Mouse (Mus musculus) intestine, postnatal 0 days (tissue): ENCODE measurements around the gene Wfikkn1. TPM values are rescaled to one million over a fixed set of nuclear protein-coding genes. Genes with fewer than 3 reads are reported as not detected.

Experiments
- ATAC-seq: fragments of 200-750 bp; cut with Nextera tagmentation; 2 replicates; pipeline ENCODE4 v1.8.0; 2017; ENCODE audit warnings: mild to moderate bottlenecking, moderate TSS enrichment, moderate library complexity
- H3K27ac ChIP-seq: fragments of 300-500 bp; sonication (generic); 2 replicates; pipeline ENCODE4 v1.5.1; 2014; ENCODE audit warnings: mild to moderate bottlenecking, low read depth, low read length, moderate library complexity
- H3K27me3 ChIP-seq: fragments of 300-500 bp; sonication (generic); replicated peaks from 2 replicates; pipeline ENCODE4 v1.6.1; 2014; ENCODE audit warnings: low read length, mixed read lengths; ENCODE audit not compliant: control insufficient read depth, insufficient read depth
- H3K36me3 ChIP-seq: fragments of 300-500 bp; sonication (generic); 2 replicates; pipeline ENCODE4 v1.6.1; 2014; ENCODE audit warnings: mild to moderate bottlenecking, moderate library complexity; ENCODE audit not compliant: control insufficient read depth, insufficient read depth
- H3K4me1 ChIP-seq: fragments of 300-500 bp; sonication (generic); replicated peaks from 2 replicates; pipeline ENCODE4 v1.6.1; 2014; ENCODE audit warnings: antibody characterized with exemption, low read length, mixed read lengths; ENCODE audit not compliant: control insufficient read depth, insufficient read depth
- H3K4me2 ChIP-seq: fragments of 300-500 bp; sonication (generic); replicated peaks from 2 replicates; pipeline ENCODE4 v1.6.1; 2014; ENCODE audit warnings: low read depth, mild to moderate bottlenecking, moderate library complexity
- H3K4me3 ChIP-seq: fragments of 300-500 bp; sonication (generic); 2 replicates; pipeline ENCODE4 v1.5.1; 2014; ENCODE audit warnings: low read depth, low read length
- H3K9ac ChIP-seq: fragments of 300-500 bp; sonication (generic); 2 replicates; pipeline ENCODE4 v1.6.1; 2014; ENCODE audit warnings: mild to moderate bottlenecking, low read depth, low read length
- H3K9me3 ChIP-seq: fragments of 300-500 bp; sonication (generic); 2 replicates; pipeline ENCODE4 v1.6.1; 2016; ENCODE audit warnings: mixed run types; ENCODE audit not compliant: control insufficient read depth
- CTCF ChIP-seq: sonication (generic); IDR thresholded peaks from 2 replicates; pipeline ENCODE4 v1.5.1; 2016; ENCODE audit warnings: low read depth, mild to moderate bottlenecking, control low read depth, antibody characterized with exemption, moderate library complexity
- WGBS: fragments of 180-500 bp; shearing (Covaris S2); extraction: QIAGEN DNeasy Blood & Tissue Kit; methylation state at CpG from one replicate; pipeline ENCODE4 v1.1.7; 2014; 5-methylcytosine and 5-hydroxymethylcytosine counted together
- polyA plus RNA-seq: library from polyadenylated mRNA; unstranded; fragments of >200 nt; fragmentation: Nextera tagmentation; extraction: Ambion mirVana; gene quantifications from 2 replicates; pipeline ENCODE4 v1.2.1, GENCODE M21; 2015

The Wfikkn1 gene
- polyA plus RNA-seq, 1 experiment from 2014 or later: 0.14 TPM

DNA sequence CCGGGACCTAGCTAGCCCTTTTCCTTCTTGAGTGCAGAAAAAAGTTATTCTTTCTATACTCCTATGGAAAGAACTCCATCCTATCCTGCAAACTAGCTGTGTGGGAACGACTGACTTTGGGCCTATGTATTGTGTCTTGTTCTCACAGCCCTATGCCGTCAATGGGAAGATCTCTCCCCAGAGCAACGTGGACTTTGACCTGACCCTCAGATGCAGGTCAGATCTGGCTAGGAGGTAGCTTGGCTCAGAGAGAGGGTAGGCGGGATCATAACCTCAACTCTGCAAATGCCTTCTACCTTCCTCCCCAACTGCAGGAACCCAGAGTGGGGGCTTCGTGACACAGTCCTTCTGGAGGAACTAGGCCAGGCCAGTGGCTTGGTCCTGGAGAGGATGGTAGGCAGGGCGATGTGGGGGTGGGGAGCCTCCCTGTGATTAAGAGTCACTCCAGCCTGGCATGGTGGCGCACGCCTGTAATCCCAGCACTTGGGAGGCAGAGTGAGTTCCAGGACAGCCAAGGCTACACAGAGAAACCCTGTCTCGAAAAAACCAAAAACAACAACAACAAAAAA lies 4.2 kb downstream of the Wfikkn1 start:
- peak overlapping the region; percentile 63; the same call in 1 of the 2 replicates for H3K27ac ChIP-seq
- H3K4me3 ChIP-seq: peak overlapping the region; percentile 74
- H3K4me1 ChIP-seq: peaks cover 6% of the 10 kb centered on the region; the same call in 1 of the 2 replicates
- H3K4me2 ChIP-seq: peak overlapping the region; percentile 86
- no peaks in the 10 kb centered on the region for H3K27me3 ChIP-seq
- ATAC-seq: no peak; the same call in 1 of the 2 replicates
- H3K9ac ChIP-seq: peak overlapping the region; percentile 50; the same call in 1 of the 2 replicates
- no peaks in the 10 kb centered on the region for H3K9me3 ChIP-seq
- peaks cover 10% of the 10 kb centered on the region for H3K36me3 ChIP-seq
- TF ChIP-seq CTCF: no peak
- WGBS: 43% methylated on average over 10 of the region's 10 CpGs

DNA sequence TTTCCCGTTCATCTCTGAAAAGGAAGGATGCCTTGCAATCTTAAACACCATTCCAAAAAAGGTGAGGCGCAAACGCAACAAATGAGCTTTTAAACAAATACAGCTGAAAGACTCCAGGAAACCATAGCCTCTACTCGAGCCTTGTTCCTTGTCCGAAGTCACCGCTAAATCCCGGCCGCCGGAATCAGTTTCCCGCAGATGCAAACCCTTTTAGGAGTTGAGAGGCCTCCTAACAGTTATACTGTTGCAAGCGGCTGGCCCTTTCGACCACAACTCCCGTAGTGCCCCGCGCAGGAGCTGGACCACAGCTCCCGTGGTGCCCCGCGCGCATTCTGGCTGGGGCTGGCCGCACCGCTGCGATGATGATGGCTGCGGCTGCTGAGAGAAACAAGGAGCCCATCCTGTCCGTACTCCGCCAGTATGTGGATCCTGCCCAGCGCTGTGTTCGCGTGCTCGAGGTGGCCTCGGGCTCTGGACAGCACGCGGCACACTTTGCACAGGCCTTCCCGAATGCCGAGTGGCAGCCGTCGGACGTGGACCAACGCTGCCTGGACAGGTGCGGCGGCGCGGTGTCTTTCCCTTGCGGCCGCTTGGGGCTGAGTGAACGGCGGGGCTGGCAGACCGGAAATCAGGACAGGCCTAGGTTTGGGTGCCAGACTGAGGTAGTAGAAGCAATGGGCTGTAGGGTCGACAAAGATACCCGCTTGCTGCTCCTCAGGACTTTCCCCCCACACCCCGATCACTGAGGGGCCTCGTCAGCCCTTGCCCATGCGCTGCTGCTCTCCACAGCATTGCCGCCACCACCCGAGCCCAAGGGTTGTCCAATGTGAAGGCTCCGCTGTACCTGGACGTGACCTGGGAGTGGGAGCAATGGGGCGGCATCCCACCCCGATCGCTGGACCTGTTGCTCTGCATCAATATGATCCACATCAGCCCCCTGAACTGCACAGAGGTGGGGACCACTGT lies 5.2 kb downstream of the Wfikkn1 start:
- H3K4me1 ChIP-seq: peaks cover 6% of the 10 kb centered on the region; the same call in 1 of the 2 replicates
- peak overlapping the region; percentile 74 for H3K4me3 ChIP-seq
- H3K4me2 ChIP-seq: peak overlapping the region; percentile 86
- H3K9ac ChIP-seq: peak overlapping the region; percentile 50
- 1% methylated on average over 59 of the region's 59 CpGs for WGBS
- peak; percentile 80 for ATAC-seq
- H3K9me3 ChIP-seq: no peaks in the 10 kb centered on the region
- no peaks in the 10 kb centered on the region for H3K27me3 ChIP-seq
- H3K27ac ChIP-seq: peak overlapping the region; percentile 63
- TF ChIP-seq CTCF: peak; percentile 52
- peaks cover 10% of the 10 kb centered on the region for H3K36me3 ChIP-seq

DNA sequence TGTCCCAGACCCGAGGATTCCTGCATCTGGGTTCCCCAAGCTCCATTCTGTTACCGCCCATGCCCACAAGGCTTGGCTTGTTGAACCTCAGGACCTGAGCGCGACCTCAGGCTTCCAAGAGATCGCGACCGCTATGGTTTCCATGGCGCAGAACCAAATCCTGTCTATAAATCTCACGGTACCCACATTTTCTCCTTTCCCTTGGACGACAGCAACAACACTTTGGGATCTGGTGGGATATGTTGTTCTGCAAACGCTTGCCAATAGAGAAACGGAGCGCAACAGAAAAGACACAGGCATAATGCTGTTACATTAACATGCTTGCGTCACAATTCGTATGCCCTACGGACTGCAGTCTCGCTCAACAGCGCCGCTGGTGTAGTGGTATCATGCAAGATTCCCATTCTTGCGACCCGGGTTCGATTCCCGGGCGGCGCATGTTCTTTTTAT lies 5.9 kb downstream of the Wfikkn1 start, which contains the start of gene Mettl26:
Gene Mettl26 (plus strand): TSS at position 354 of the 450 bp plus-strand sequence.
- Histone ChIP-seq H3K27ac (peak within 1 kb of the TSS; percentile 63), H3K36me3 (peaks cover 10% of the 10 kb centered on the region), H3K4me1 (peaks cover 6% of the 10 kb centered on the region; the same call in 1 of the 2 replicates), H3K4me3 (peak within 1 kb of the TSS; percentile 74), H3K9me3 (no peaks in the 10 kb centered on the region), H3K9ac (peak within 1 kb of the TSS; percentile 50), H3K27me3 (no peaks in the 10 kb centered on the region), H3K4me2 (peak within 1 kb of the TSS; percentile 86)
- peak; percentile 68 for ATAC-seq
- TF ChIP-seq CTCF: peak; percentile 47
- WGBS: under 1% methylated on average over 25 of the region's 25 CpGs

DNA sequence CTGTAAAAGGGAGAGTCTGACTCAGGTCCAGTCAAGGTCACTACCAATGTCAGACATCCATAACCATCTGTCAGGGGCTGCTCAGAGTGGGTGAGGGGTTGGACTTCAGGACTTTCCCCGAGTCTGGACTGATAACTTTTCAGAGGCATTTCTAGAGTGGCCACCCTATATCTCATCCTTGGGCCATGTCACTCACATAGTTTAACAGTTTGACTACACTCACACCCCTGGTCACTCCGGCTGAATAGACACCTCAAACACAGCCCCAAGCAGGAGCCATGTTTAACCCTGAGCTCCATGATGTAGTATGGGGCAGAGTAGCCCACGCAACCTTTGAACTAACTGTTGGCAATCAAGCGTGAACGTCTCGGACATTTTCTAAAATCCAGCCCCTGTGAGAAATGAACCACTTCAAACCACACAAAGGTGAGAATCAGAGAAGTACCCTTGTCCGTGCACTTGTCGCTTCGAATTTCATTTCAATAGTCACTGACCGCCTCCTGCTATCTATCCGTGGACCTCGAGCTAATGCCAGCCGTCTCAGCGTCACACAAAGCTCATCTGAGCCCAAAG lies 6.4 kb downstream of the Wfikkn1 start:
- WGBS: 5% methylated on average over 14 of the region's 14 CpGs
- Histone ChIP-seq H3K4me1 (peaks cover 6% of the 10 kb centered on the region; the same call in 1 of the 2 replicates), H3K9ac (peak overlapping the region; percentile 40), H3K27me3 (no peaks in the 10 kb centered on the region), H3K4me3 (peak overlapping the region; percentile 74), H3K36me3 (peaks cover 10% of the 10 kb centered on the region), H3K27ac (peak overlapping the region; percentile 63), H3K4me2 (peak overlapping the region; percentile 86), H3K9me3 (no peaks in the 10 kb centered on the region)
- TF ChIP-seq CTCF: no peak
- ATAC-seq: no peak

DNA sequence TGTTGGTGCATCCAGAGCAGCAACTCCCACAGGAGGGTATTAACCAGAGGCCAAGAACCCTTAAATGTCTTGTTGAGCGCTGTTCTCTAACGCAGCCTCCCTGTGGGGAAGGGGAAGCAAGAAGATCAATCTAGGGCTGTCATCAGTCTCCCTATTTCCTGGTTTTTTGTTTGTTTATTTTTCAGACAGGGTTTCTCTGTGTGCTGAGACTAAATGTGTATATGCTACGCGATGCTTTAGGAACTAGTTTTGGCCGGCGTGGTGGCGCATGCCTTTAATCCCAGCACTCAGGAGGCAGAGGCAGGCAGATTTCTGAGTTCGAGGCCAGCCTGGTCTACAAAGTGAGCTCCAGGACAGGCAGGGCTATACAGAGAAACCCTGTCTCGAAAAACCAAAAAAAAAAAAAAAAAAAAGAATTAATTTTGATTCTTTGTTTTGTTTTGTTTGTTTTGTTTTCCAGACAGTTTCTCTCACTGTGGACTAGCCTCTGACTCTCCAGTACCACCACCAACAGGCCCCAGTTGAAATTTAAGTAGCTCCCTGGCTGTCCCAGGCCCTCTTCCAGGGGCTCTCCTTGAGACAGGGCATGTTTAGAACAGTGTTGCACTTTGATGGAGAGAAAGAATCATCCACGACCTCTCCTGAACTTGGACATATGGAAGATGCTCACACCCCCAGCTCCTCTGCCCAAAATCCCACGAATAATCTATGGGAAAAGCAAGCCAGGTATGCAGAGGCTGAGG lies 7.1 kb downstream of the Wfikkn1 start:
- H3K4me2 ChIP-seq: peak overlapping the region; percentile 86; the same call in 1 of the 2 replicates
- 72% methylated on average over 11 of the region's 11 CpGs for WGBS
- H3K4me3 ChIP-seq: no peak overlapping the region
- no peak for TF ChIP-seq CTCF
- ATAC-seq: no peak
- no peak overlapping the region for H3K27ac ChIP-seq
- H3K9ac ChIP-seq: no peak overlapping the region
- peaks cover 10% of the 10 kb centered on the region for H3K36me3 ChIP-seq
- H3K4me1 ChIP-seq: peaks cover 6% of the 10 kb centered on the region; the same call in 1 of the 2 replicates
- H3K9me3 ChIP-seq: no peaks in the 10 kb centered on the region
- no peaks in the 10 kb centered on the region for H3K27me3 ChIP-seq
